Mouse (Mus musculus) ES-Bruce4 (cell line): Measurements from ENCODE around the gene Frmd4a.

Source experiments
- CTCF ChIP-seq: IDR thresholded peaks from one replicate; pipeline ENCODE4 v1.8.1; 2011; ENCODE audit warnings: low read depth, low read length
- EP300 ChIP-seq: IDR thresholded peaks from 2 replicates; pipeline ENCODE4 v1.6.1; 2011; ENCODE audit warnings: low read depth, low read length; ENCODE audit not compliant: insufficient read depth

DNA sequence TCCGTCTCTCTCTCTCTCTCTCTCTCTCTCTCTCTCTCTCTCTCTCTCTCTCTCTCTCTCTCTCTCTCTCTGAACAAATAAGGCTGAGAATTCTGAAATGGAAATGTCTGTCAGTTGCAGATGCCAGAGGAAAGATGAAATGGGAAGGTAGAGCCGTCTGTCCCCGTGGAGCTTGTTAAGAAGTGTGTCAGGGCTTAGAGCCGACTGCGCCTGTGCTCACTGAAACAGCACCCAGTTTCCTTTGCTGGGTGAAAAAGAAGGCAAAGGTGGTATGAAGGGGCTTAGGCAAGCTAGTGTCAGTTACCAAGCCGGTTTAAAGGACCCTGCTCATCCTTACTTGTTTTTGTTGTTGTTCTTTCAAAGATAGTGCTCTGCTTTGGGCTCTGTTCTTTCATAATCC lies 283.7 kb downstream of the Frmd4a start:
- no peak for TF ChIP-seq CTCF
- TF ChIP-seq EP300 = no peak
